In genomic region chr10:14085241-14085659, GRCm38 (mm10) we compare ENCODE assay signal across 8 mouse cellular contexts.
DNase-seq lines count a peak whose midpoint lies in the region; ATAC-seq and TF ChIP-seq lines count a peak whose summit lies in the region.

No protein-coding gene starts in this region.

- DNase-seq in liver (no peak), adipocyte (ENCODE audit: low spot score) (no peak)
- peak; percentile 73 to 82 for DNase-seq in cerebellum, postnatal 10 days
- DNase-seq in kidney, postnatal 10 days, result peak; percentile 25
- DNase-seq in thymus, postnatal 25 days, result peak; percentile 70
- DNase-seq in frontal cortex, postnatal 10 days (ENCODE audit: low spot score in 2 of 2), result no peak
- DNase-seq in stomach, postnatal 0 days (ENCODE audit: low spot score), result no peak

- no peak for TF ChIP-seq EP300 in stomach, postnatal 0 days (optimal IDR thresholded peaks at IDR 0.05)

- no peak for ATAC-seq in liver, embryonic 15.5 days (ENCODE audit: insufficient read depth)
- no peak for ATAC-seq in stomach, postnatal 0 days (ENCODE audit: low FRiP score, low TSS enrichment)

- H3K4me2 ChIP-seq in liver, embryonic 15.5 days, result peak overlapping the region; percentile 50; the same call in 1 of the 2 replicates
- no peak overlapping the region for H3K4me2 ChIP-seq in stomach, postnatal 0 days (replicated peaks; ENCODE audit: low read depth)

- H3K27me3 ChIP-seq in liver, embryonic 15.5 days, result no peaks in the 10 kb centered on the region
- H3K27me3 ChIP-seq in stomach, postnatal 0 days (ENCODE audit: control insufficient read depth, insufficient read depth, low read length), result no peaks in the 10 kb centered on the region

- H3K9ac ChIP-seq in liver, embryonic 15.5 days, result no peak overlapping the region
- H3K9ac ChIP-seq in stomach, postnatal 0 days (ENCODE audit: low read length), result no peak overlapping the region

- 75% methylated on average over 12 of the region's 12 CpGs for WGBS in liver, embryonic 15.5 days (ENCODE audit: insufficient replicate concordance)
- 69% methylated on average over 12 of the region's 12 CpGs for WGBS in stomach, postnatal 0 days

- no peak for TF ChIP-seq CTCF in stomach, postnatal 0 days (IDR thresholded peaks at IDR 0.05; ENCODE audit: low read depth)

- H3K36me3 ChIP-seq in liver, embryonic 15.5 days (replicated peaks), result no peaks in the 10 kb centered on the region
- H3K36me3 ChIP-seq in stomach, postnatal 0 days (ENCODE audit: control insufficient read depth, insufficient read depth, low read length), result no peaks in the 10 kb centered on the region

- no peaks in the 10 kb centered on the region for H3K9me3 ChIP-seq in liver, embryonic 15.5 days (replicated peaks)
- no peaks in the 10 kb centered on the region for H3K9me3 ChIP-seq in stomach, postnatal 0 days (ENCODE audit: control insufficient read depth, low read length)

- no peak overlapping the region for H3K27ac ChIP-seq in liver, embryonic 15.5 days (replicated peaks)
- no peak overlapping the region for H3K27ac ChIP-seq in stomach, postnatal 0 days (replicated peaks)

- no peak overlapping the region for H3K4me3 ChIP-seq in liver, embryonic 15.5 days (replicated peaks)
- H3K4me3 ChIP-seq in stomach, postnatal 0 days (ENCODE audit: low read depth, low read length), result no peak overlapping the region

- no peaks in the 10 kb centered on the region for H3K4me1 ChIP-seq in liver, embryonic 15.5 days (replicated peaks)
- peaks cover 5% of the 10 kb centered on the region for H3K4me1 ChIP-seq in stomach, postnatal 0 days (replicated peaks; ENCODE audit: control insufficient read depth, insufficient read depth)

Comparison
In these comparisons a context has a peak if more than half of its experiments do, and no peak if none do; other contexts are left out.
1. DNase-seq: peak in cerebellum, postnatal 10 days (2 of 2), kidney, postnatal 10 days (single experiment) and thymus, postnatal 25 days (single experiment); none in liver (single experiment), frontal cortex, postnatal 10 days (0 of 2), stomach, postnatal 0 days (single experiment) and adipocyte (single experiment).